Mouse (Mus musculus) kidney, adult 2 months (tissue): Measurements from ENCODE around the gene Gm36864. TPM values are rescaled to one million over a fixed set of nuclear protein-coding genes. Genes with fewer than 3 reads are reported as not detected.

Source experiments
- DNase-seq: peaks from one replicate; pipeline ENCODE4 v3.0.0; 2021
- H3K27ac ChIP-seq: fragments of 200-500 bp; 2 replicates; pipeline ENCODE4 v1.5.1; 2012; ENCODE audit warnings: low read depth, low read length, control low read depth, inconsistent platforms; ENCODE audit not compliant: insufficient read depth
- H3K27me3 ChIP-seq: fragments of 200-500 bp; replicated peaks from 2 replicates; pipeline ENCODE4 v1.6.1; 2012; ENCODE audit warnings: mild to moderate bottlenecking, moderate library complexity, low read length, inconsistent platforms; ENCODE audit not compliant: control insufficient read depth, insufficient read depth
- H3K36me3 ChIP-seq: fragments of 200-500 bp; 2 replicates; pipeline ENCODE4 v1.6.1; 2012; ENCODE audit warnings: mild to moderate bottlenecking, moderate library complexity, low read length, inconsistent platforms; ENCODE audit not compliant: control insufficient read depth, insufficient read depth
- H3K4me1 ChIP-seq: fragments of 200-500 bp; 2 replicates; pipeline ENCODE4 v1.6.1; 2011; ENCODE audit warnings: low read length; ENCODE audit not compliant: control insufficient read depth, insufficient read depth
- H3K4me3 ChIP-seq: fragments of 200-500 bp; 2 replicates; pipeline ENCODE4 v1.5.1; 2011; ENCODE audit warnings: mild to moderate bottlenecking, low read depth, low read length, control low read depth; ENCODE audit not compliant: insufficient read depth
- CTCF ChIP-seq: fragments of 200-500 bp; conservative IDR thresholded peaks from 2 replicates; pipeline ENCODE4 v1.5.1; 2011; ENCODE audit warnings: low read depth, mild to moderate bottlenecking, control low read depth, low read length, moderate library complexity, mixed read lengths; ENCODE audit not compliant: insufficient read depth, insufficient read length
- POLR2A ChIP-seq: fragments of 200-500 bp; IDR thresholded peaks from one replicate; pipeline ENCODE4 v1.6.1; 2011; ENCODE audit warnings: low read depth, low read length, control low read depth
- WGBS: fragments of 180-500 bp; shearing (Covaris S2); methylation state at CpG from one replicate; pipeline ENCODE4 v1.1.7; 2018; 5-methylcytosine and 5-hydroxymethylcytosine counted together
- polyA plus RNA-seq: library from polyadenylated mRNA; depleted of rRNA; stranded (reverse); fragments of >200 nt; gene quantifications from 2 replicates; pipeline ENCODE4 v1.2.3, GENCODE M21; 2012; rRNA removed

Gene Gm36864
- polyA plus RNA-seq, 1 experiment: 0.06 TPM

DNA sequence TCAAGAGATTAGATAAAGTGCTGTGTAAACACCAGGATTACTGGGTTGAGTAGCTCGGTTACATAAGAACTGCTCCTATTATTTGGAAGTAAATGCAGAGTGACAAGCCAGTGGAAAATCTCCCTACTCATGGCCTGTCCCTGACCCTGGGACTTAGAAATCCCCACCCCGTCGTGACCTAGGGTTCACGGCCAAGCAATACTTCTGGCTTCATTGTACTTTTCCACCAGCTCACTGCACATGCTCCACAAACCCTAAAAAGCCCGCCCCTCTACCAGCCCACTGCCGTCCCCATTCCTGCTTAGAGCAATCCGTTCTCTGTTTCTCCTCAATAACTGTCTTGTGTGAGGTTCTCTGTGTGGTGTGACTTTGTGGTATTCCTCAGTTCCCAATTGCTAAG is 51.8 kb downstream of the Gm36864 start:
- no peak overlapping the region for H3K4me3 ChIP-seq
- H3K27me3 ChIP-seq: no peaks in the 10 kb centered on the region
- 79% methylated on average over 7 of the region's 7 CpGs for WGBS
- TF ChIP-seq POLR2A (no peak), CTCF (no peak)
- peak; percentile 12 for DNase-seq
- no peak overlapping the region for H3K27ac ChIP-seq
- H3K4me1 ChIP-seq: no peaks in the 10 kb centered on the region
- no peaks in the 10 kb centered on the region for H3K36me3 ChIP-seq

DNA sequence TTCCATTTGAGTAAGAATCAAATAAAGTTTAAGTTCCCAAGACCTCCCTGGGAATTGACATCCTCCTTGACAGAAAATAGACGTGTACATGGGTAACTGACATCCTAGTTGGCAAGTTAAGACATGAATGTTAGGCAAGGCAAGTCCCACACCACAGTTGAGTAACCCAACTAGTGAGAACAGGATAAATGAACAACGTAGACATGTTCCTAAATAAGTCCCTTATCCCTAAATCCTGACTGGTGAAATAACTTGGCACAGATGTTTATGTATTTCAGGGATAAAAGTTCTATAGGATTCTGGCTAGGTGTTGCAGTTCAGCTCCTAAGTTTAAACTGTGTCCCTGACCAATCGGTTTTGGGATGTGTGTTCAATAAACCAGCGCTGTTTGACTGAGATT is 55.0 kb downstream of the Gm36864 start:
- Histone ChIP-seq H3K27ac (no peak overlapping the region), H3K27me3 (no peaks in the 10 kb centered on the region), H3K36me3 (no peaks in the 10 kb centered on the region), H3K4me1 (no peaks in the 10 kb centered on the region), H3K4me3 (no peak overlapping the region)
- WGBS: 78% methylated on average over 4 of the region's 4 CpGs
- TF ChIP-seq CTCF: no peak
- no peak for TF ChIP-seq POLR2A
- no peak for DNase-seq

DNA sequence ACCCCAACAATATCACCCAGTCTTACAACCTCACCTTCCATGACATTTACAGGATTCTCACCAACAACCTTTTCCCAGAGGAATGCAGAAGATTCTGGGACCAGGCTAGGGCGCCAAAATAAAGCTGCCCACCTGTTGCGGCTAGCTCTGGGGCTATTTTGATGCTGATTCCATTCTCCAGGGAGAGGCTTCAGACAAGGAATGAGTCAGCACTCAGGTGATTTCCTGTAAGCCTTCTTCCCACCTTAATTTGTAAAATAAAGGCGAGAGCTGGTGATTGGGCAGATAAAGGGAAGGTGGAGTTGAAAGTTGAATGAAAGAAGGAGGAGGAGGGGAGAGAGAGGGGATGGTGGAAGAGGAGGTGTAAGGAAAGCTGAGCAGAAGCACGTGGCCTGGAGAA is 55.4 kb downstream of the Gm36864 start:
- Histone ChIP-seq H3K27me3 (no peaks in the 10 kb centered on the region), H3K27ac (no peak overlapping the region), H3K4me3 (no peak overlapping the region), H3K36me3 (no peaks in the 10 kb centered on the region), H3K4me1 (no peaks in the 10 kb centered on the region)
- TF ChIP-seq POLR2A: no peak
- no peak for TF ChIP-seq CTCF
- no peak for DNase-seq
- WGBS: 61% methylated on average over 4 of the region's 4 CpGs

Other genes with a start within 250 kb of the Gm36864 start
- 0.52 and 0.99 TPM in 2 replicates for gene Klk1b11, start 240.3 kb upstream of the Gm36864 start, polyA plus RNA-seq
- not detected in 2 replicates for gene Klk1b26, start 224.0 kb upstream of the Gm36864 start, polyA plus RNA-seq
- gene Klk1b27, start 183.9 kb upstream of the Gm36864 start, polyA plus RNA-seq: 1.6 and 3.2 TPM in 2 replicates
- 0.20 and 0.43 TPM in 2 replicates for gene Klk1b21, start 133.8 kb upstream of the Gm36864 start, polyA plus RNA-seq
- 1.1 and 2.4 TPM in 2 replicates for gene Klk1b22, start 123.5 kb upstream of the Gm36864 start, polyA plus RNA-seq
- 0.59 and 0.60 TPM in 2 replicates for gene Klk1b16, start 99.4 kb upstream of the Gm36864 start, polyA plus RNA-seq
- gene Klk1b24, start 47.9 kb upstream of the Gm36864 start, polyA plus RNA-seq: 2.0 and 2.1 TPM in 2 replicates
- 2.6 and 3.3 TPM in 2 replicates for gene Klk1b3, start 38.0 kb upstream of the Gm36864 start, polyA plus RNA-seq
- 0.53 and 0.91 TPM in 2 replicates for gene Klk1b4, start 28.7 kb upstream of the Gm36864 start, polyA plus RNA-seq
- gene Klk1b5, start 20.2 kb upstream of the Gm36864 start, polyA plus RNA-seq: 6.8 and 7.0 TPM in 2 replicates
- 4,551 and 6,375 TPM in 2 replicates for gene Klk1, start 10.8 kb upstream of the Gm36864 start, polyA plus RNA-seq
- gene 1700028J19Rik, start 10.5 kb downstream of the Gm36864 start, polyA plus RNA-seq: 27.2 and 32.1 TPM in 2 replicates
- 39.4 and 47.9 TPM in 2 replicates for gene 2410002F23Rik, start 10.5 kb downstream of the Gm36864 start, polyA plus RNA-seq
- gene Acp4, start 21.2 kb downstream of the Gm36864 start, polyA plus RNA-seq: not detected in 2 replicates
- not detected in 2 replicates for gene Gm15517, start 25.3 kb downstream of the Gm36864 start, polyA plus RNA-seq
- gene Clec11a, start 70.7 kb downstream of the Gm36864 start, polyA plus RNA-seq: 6.4 and 8.1 TPM in 2 replicates
- gene Shank1, start 74.1 kb downstream of the Gm36864 start, polyA plus RNA-seq: 0.43 and 0.66 TPM in 2 replicates
- 12.0 and 12.9 TPM in 2 replicates for gene Syt3, start 147.9 kb downstream of the Gm36864 start, polyA plus RNA-seq
- 0.69 and 0.75 TPM in 2 replicates for gene 1700008O03Rik, start 149.6 kb downstream of the Gm36864 start, polyA plus RNA-seq
- 0.30 and 0.52 TPM in 2 replicates for gene Lrrc4b, start 192.8 kb downstream of the Gm36864 start, polyA plus RNA-seq
- gene Aspdh, start 229.2 kb downstream of the Gm36864 start, polyA plus RNA-seq: 224 and 293 TPM in 2 replicates
- 92.8 and 129 TPM in 2 replicates for gene Josd2, start 231.8 kb downstream of the Gm36864 start, polyA plus RNA-seq